Mouse (Mus musculus): ENCODE data around the gene Wnt5a. TPM values are rescaled to one million over a fixed set of nuclear protein-coding genes. Genes with fewer than 3 reads are reported as not detected.

Gene Wnt5a
- total RNA-seq, 2 experiments from 2014 or later, result not detected

- ATAC-seq (replicated peaks; ENCODE audit: poor library complexity, severe bottlenecking), result no peak
Measured at GRCm38 (mm10) chr14:28508288-28509258, 4.0 kb downstream of the Wnt5a start.

- no peak for ATAC-seq (replicated peaks; ENCODE audit: poor library complexity, severe bottlenecking)
Measured at GRCm38 (mm10) chr14:28509441-28510340, 5.1 kb downstream of the Wnt5a start.

- ATAC-seq (replicated peaks; ENCODE audit: poor library complexity, severe bottlenecking), result no peak
Measured at GRCm38 (mm10) chr14:28510341-28511028, 5.9 kb downstream of the Wnt5a start.

DNA sequence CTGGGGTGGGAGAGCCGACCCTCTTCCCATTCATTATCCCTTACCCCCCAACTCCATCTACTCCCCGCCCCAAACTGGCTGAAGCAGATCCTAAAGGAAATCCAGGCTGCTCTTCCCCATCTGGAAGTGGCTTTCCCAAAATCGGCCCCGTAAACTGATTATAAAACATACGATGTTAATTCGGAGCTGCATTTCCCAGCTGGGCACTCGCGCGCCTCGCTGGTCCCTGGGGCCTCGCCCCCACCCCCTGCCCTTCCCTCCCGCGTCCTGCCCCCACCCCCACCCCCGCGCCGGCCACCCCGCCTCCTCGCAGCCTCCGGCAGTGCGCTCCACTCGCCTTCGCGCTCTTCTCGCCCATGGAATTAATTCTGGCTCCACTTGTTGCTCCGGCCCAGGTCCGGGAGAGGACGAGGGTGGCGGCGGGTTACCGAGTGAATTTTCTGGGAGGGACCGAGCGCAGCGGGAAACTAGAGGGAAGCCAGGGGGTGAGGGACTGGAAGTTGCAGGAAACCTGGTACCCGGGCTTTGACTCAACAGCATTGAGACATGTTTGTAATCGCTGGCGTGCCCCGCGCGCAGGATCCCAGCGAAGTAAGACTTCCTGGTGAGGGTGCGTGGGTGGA is 6.6 kb downstream of the Wnt5a start:
- no peak for ATAC-seq (replicated peaks; ENCODE audit: poor library complexity, severe bottlenecking)

GRCm38 (mm10) chr14:28512805-28513590 is 8.4 kb downstream of the Wnt5a start:
- ATAC-seq (replicated peaks; ENCODE audit: poor library complexity, severe bottlenecking), result no peak

GRCm38 (mm10) chr14:28514171-28514570 is 9.6 kb downstream of the Wnt5a start:
- no peak for ATAC-seq (replicated peaks; ENCODE audit: poor library complexity, severe bottlenecking)

DNA sequence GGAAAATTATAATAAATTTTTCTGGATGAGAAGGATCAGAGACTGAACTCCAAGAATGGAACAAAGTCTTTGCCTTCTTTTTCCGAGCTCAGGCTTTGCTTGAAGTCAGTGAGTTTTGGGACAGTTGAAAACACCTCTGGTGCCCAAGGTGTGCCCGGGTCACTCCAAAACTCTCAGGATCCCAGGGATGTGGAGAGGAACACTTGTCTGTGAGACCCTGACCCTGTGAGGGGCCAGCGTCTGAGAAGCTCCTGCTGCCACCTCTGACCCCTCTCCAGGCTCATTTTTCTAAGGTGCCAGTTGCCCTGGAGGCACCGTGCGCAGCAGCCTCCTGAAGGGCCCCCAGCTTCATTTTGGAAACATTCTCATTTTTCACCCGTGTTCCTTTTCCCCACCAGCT is 10.8 kb downstream of the Wnt5a start:
- no peak for ATAC-seq (replicated peaks; ENCODE audit: poor library complexity, severe bottlenecking)

GRCm38 (mm10) chr14:28517631-28518560 is 13.3 kb downstream of the Wnt5a start:
- ATAC-seq (replicated peaks; ENCODE audit: poor library complexity, severe bottlenecking), result no peak

DNA sequence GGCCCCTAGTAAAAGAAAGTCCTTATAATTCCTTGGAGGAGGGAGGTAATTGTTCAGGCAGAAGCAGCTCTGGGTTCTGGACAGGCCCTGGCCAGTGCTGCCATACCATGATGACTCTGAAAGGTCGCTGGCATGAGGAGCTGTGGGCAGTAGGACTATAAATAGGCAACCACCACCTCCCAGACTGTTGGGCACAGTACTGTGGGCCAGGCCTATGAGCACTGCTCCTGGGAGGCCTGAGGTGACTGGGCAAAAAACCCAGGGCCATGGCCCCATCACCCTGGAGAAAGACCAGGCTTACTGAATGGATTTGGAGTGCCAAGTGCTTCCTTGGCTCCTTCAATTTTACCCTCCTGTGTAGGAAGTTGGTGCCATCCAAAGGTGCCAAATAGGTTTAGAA is 16.6 kb downstream of the Wnt5a start:
- ATAC-seq (replicated peaks; ENCODE audit: poor library complexity, severe bottlenecking), result no peak

- no peak for ATAC-seq (replicated peaks; ENCODE audit: poor library complexity, severe bottlenecking)
Measured at GRCm38 (mm10) chr14:28522611-28523010, 18.1 kb downstream of the Wnt5a start.

DNA sequence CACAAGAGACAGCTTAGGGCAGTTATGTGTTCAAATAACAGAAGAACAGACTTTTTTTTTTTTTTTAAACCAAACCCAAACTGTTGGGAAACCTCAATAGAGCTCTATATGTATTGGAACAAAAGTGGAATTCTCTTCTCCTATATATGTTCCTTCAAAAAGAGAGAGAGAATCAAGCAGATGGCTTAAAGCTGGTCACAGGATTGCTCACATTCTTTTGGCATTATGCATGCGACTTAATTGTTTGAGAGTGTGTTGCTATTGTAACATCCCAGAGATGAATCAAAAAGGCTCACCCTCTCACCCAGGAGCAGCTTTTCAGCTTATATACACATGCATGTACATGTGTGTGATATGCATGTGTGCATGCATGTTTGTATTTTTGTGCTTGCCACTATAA is 21.0 kb downstream of the Wnt5a start:
- ATAC-seq (replicated peaks; ENCODE audit: poor library complexity, severe bottlenecking), result no peak

GRCm38 (mm10) chr14:28528151-28528685 is 23.7 kb downstream of the Wnt5a start:
- ATAC-seq (replicated peaks; ENCODE audit: poor library complexity, severe bottlenecking), result no peak

GRCm38 (mm10) chr14:28531531-28531930 is 27.0 kb downstream of the Wnt5a start:
- ATAC-seq (replicated peaks; ENCODE audit: poor library complexity, severe bottlenecking), result no peak

GRCm38 (mm10) chr14:28532943-28533342 is 28.4 kb downstream of the Wnt5a start:
- no peak for ATAC-seq (replicated peaks; ENCODE audit: poor library complexity, severe bottlenecking)

GRCm38 (mm10) chr14:28533876-28534275 is 29.3 kb downstream of the Wnt5a start:
- ATAC-seq (replicated peaks; ENCODE audit: poor library complexity, severe bottlenecking), result no peak

DNA sequence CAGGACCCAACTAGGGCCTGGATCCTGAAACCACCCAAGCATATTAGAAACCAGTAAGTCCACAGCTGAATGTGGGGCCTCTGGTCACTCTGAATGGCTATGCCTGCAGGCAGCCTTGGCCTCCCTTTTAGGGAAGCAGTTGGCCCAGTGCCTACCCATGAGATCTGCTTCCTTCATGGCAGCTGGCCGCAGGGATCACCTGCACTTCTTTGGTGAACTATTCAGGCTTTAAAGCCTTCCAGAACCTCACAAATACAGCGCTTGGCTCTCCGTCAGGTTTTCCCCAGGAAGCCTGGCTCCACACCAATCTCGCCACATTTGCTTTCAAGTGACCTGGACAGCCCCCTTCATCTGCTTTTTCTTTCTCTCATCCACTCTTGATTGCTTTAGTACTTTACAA is 31.3 kb downstream of the Wnt5a start:
- ATAC-seq (replicated peaks; ENCODE audit: poor library complexity, severe bottlenecking), result no peak

GRCm38 (mm10) chr14:28539577-28539976 is 35.0 kb downstream of the Wnt5a start:
- no peak for ATAC-seq (replicated peaks; ENCODE audit: poor library complexity, severe bottlenecking)
